Mouse (Mus musculus): ENCODE data around the gene Cwf19l1. TPM values are rescaled to one million over a fixed set of nuclear protein-coding genes. Genes with fewer than 3 reads are reported as not detected.

Cwf19l1 gene
- polyA plus RNA-seq, 2 experiments: 8.8 to 12.9 TPM

DNA sequence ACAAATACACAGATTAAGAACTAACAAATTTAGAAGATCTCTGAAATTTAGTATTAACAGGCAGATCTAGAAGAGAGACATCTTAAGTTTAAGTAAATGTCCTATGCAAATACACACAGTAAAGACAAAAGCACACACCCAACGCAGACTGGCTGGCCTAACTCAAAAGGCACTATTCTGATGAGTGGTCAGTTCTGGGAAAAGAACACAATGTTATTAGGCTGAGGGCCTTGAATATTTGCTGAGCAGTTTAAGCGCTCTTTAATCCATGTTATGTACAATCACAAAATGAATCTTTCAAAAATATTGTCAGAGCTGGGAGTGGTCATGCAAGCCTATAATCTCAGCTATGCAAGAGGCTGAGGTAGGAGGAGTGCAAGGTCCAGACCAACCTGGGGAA, 70.9 kb downstream of the Cwf19l1 start:
- Histone ChIP-seq H3K9ac (replicated peaks) (no peak overlapping the region), H3K4me2 (ENCODE audit: low read depth) (no peak overlapping the region), H3K36me3 (replicated peaks; ENCODE audit: control insufficient read depth, insufficient read depth, low read depth) (peaks cover 3% of the 10 kb centered on the region), H3K4me1 (replicated peaks; ENCODE audit: control insufficient read depth in 2 of 2, insufficient read depth in 2 of 2, low read length in 1 of 2) (peaks cover 0 to 10% of the 10 kb centered on the region in 2 experiments; a peak in 3 of 4 replicates), H3K4me3 (ENCODE audit: insufficient read depth in 1 of 2, low read depth in 2 of 2, low read length in 2 of 2) (no peak overlapping the region), H3K9me3 (ENCODE audit: control insufficient read depth, low read length) (no peaks in the 10 kb centered on the region), H3K27ac (no peak overlapping the region), H3K27me3 (ENCODE audit: control insufficient read depth, insufficient read depth, low read length) (no peaks in the 10 kb centered on the region)
- ATAC-seq (ENCODE audit: insufficient read depth) (no peak), DNase-seq (ENCODE audit: low read depth in 3 of 3, low spot score in 3 of 3) (no peak)
- 73% methylated on average over 2 of the region's 2 CpGs for WGBS (ENCODE audit: insufficient replicate concordance)
- TF ChIP-seq EP300 (IDR thresholded peaks at IDR 0.05; ENCODE audit: low read depth) (no peak), CTCF (IDR thresholded peaks at IDR 0.05; ENCODE audit: low read depth) (no peak)

DNA sequence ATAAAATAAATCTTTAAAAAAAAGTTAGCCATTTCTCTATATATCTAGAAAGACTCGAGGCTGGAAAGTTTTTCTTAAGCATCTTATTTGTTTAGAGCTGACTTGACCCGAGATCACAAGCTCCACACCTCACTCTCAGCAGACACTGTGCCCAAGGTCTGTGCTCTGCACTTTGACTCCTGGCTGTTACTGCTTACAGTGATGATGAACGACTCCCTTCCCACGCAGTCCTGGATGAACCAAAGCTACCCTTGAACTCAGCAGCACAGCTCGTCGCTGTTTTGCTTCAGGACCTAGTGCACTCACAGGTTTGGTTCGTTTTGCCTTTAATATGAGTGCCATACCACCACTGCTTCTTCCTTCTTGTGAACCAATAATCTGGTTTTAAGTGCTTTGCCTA, 71.9 kb downstream of the Cwf19l1 start:
- ATAC-seq (ENCODE audit: insufficient read depth) (no peak), DNase-seq (ENCODE audit: low read depth in 3 of 3, low spot score in 3 of 3) (no peak)
- TF ChIP-seq EP300 (IDR thresholded peaks at IDR 0.05; ENCODE audit: low read depth) (no peak), CTCF (IDR thresholded peaks at IDR 0.05; ENCODE audit: low read depth) (no peak)
- Histone ChIP-seq H3K4me3 (ENCODE audit: insufficient read depth in 1 of 2, low read depth in 2 of 2, low read length in 2 of 2) (no peak overlapping the region), H3K27me3 (ENCODE audit: control insufficient read depth, insufficient read depth, low read length) (no peaks in the 10 kb centered on the region), H3K9ac (replicated peaks) (no peak overlapping the region), H3K27ac (no peak overlapping the region), H3K9me3 (ENCODE audit: control insufficient read depth, low read length) (no peaks in the 10 kb centered on the region), H3K36me3 (replicated peaks; ENCODE audit: control insufficient read depth, insufficient read depth, low read depth) (peaks cover 3% of the 10 kb centered on the region), H3K4me2 (ENCODE audit: low read depth) (no peak overlapping the region), H3K4me1 (replicated peaks; ENCODE audit: control insufficient read depth in 2 of 2, insufficient read depth in 2 of 2, low read length in 1 of 2) (peaks cover 0 to 10% of the 10 kb centered on the region in 2 experiments; a peak in 3 of 4 replicates)
- WGBS (ENCODE audit: insufficient replicate concordance): 72% methylated on average over 7 of the region's 7 CpGs

DNA sequence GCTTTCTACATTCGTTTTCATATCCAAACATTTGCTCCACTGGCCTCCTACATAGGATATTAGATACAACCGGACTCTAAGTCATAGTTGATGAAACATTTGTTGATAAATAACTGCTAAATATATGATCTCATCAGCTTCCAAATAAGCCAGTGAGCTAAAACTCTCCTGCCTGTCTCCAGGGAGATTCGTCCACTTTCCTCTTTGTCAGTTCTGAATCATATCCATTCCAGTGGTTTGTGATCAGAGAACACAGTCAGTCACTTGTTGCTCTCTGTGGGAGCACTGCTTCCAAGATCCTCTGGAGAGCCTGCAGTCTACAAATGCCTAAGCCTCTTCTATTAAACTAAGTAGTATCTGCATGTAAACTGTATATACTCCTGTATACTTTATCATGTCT, 75.5 kb downstream of the Cwf19l1 start:
- Histone ChIP-seq H3K9me3 (ENCODE audit: control insufficient read depth, low read length) (no peaks in the 10 kb centered on the region), H3K4me2 (ENCODE audit: low read depth) (no peak overlapping the region), H3K36me3 (replicated peaks; ENCODE audit: control insufficient read depth, insufficient read depth, low read depth) (peaks cover 6% of the 10 kb centered on the region), H3K9ac (replicated peaks) (no peak overlapping the region), H3K4me3 (ENCODE audit: insufficient read depth in 1 of 2, low read depth in 2 of 2, low read length in 2 of 2) (no peak overlapping the region), H3K27ac (no peak overlapping the region), H3K27me3 (ENCODE audit: control insufficient read depth, insufficient read depth, low read length) (no peaks in the 10 kb centered on the region), H3K4me1 (replicated peaks; ENCODE audit: control insufficient read depth in 2 of 2, insufficient read depth in 2 of 2, low read length in 1 of 2) (no peaks in the 10 kb centered on the region; a peak in 1 of 4 replicates)
- DNase-seq (ENCODE audit: low read depth in 3 of 3, low spot score in 3 of 3): no peak
- WGBS (ENCODE audit: insufficient replicate concordance): 61% methylated on average over 3 of the region's 3 CpGs
- TF ChIP-seq EP300 (IDR thresholded peaks at IDR 0.05; ENCODE audit: low read depth) (no peak), CTCF (IDR thresholded peaks at IDR 0.05; ENCODE audit: low read depth) (no peak)
- no peak for ATAC-seq (ENCODE audit: insufficient read depth)

Other genes with a start within 250 kb of the Cwf19l1 start
- 2.1 and 2.2 TPM in 2 replicates for gene Dnmbp, start 195.7 kb downstream of the Cwf19l1 start, polyA plus RNA-seq (2012; rRNA removed)
- 1.3 and 1.5 TPM in 2 replicates for gene Dnmbp, start 195.7 kb downstream of the Cwf19l1 start, polyA plus RNA-seq (2014; fragmentation: Nextera tagmentation; extraction: Ambion mirVana)
- 49.5 and 50.9 TPM in 2 replicates for gene Cpn1, start 149.3 kb downstream of the Cwf19l1 start, polyA plus RNA-seq (2012; rRNA removed)
- gene Cpn1, start 149.3 kb downstream of the Cwf19l1 start, polyA plus RNA-seq (2014; fragmentation: Nextera tagmentation; extraction: Ambion mirVana): 43.9 and 50.1 TPM in 2 replicates
- 9.9 and 10.5 TPM in 2 replicates for gene Cyp2c23, start 106.7 kb downstream of the Cwf19l1 start, polyA plus RNA-seq (2012; rRNA removed)
- gene Cyp2c23, start 106.7 kb downstream of the Cwf19l1 start, polyA plus RNA-seq (2014; fragmentation: Nextera tagmentation; extraction: Ambion mirVana): 20.7 and 23.4 TPM in 2 replicates
- 7.1 and 11.4 TPM in 2 replicates for gene Erlin1, start 66.1 kb downstream of the Cwf19l1 start, polyA plus RNA-seq (2012; rRNA removed)
- 13.0 and 13.4 TPM in 2 replicates for gene Erlin1, start 66.1 kb downstream of the Cwf19l1 start, polyA plus RNA-seq (2014; fragmentation: Nextera tagmentation; extraction: Ambion mirVana)
- gene Chuk, start 28.4 kb downstream of the Cwf19l1 start, polyA plus RNA-seq (2012; rRNA removed): 14.8 and 20.7 TPM in 2 replicates
- 20.5 and 21.0 TPM in 2 replicates for gene Chuk, start 28.4 kb downstream of the Cwf19l1 start, polyA plus RNA-seq (2014; fragmentation: Nextera tagmentation; extraction: Ambion mirVana)
- 18.4 and 28.1 TPM in 2 replicates for gene Bloc1s2, start 10.6 kb upstream of the Cwf19l1 start, polyA plus RNA-seq (2012; rRNA removed)
- 44.5 and 45.0 TPM in 2 replicates for gene Bloc1s2, start 10.6 kb upstream of the Cwf19l1 start, polyA plus RNA-seq (2014; fragmentation: Nextera tagmentation; extraction: Ambion mirVana)
- gene Pkd2l1, start 56.6 kb upstream of the Cwf19l1 start, polyA plus RNA-seq (2012; rRNA removed): not detected in 2 replicates
- gene Pkd2l1, start 56.6 kb upstream of the Cwf19l1 start, polyA plus RNA-seq (2014; fragmentation: Nextera tagmentation; extraction: Ambion mirVana): not detected in 2 replicates
- not detected in 2 replicates for gene Scd3, start 67.4 kb upstream of the Cwf19l1 start, polyA plus RNA-seq (2012; rRNA removed)
- gene Scd3, start 67.4 kb upstream of the Cwf19l1 start, polyA plus RNA-seq (2014; fragmentation: Nextera tagmentation; extraction: Ambion mirVana): not detected in 2 replicates
- gene Scd2, start 157.8 kb upstream of the Cwf19l1 start, polyA plus RNA-seq (2012; rRNA removed): 84.0 and 116 TPM in 2 replicates
- gene Scd2, start 157.8 kb upstream of the Cwf19l1 start, polyA plus RNA-seq (2014; fragmentation: Nextera tagmentation; extraction: Ambion mirVana): 80.4 and 95.4 TPM in 2 replicates
- 0.04 and 0.08 TPM in 2 replicates for gene Scd4, start 197.2 kb upstream of the Cwf19l1 start, polyA plus RNA-seq (2012; rRNA removed)
- 0.09 TPM in 1 of 2 replicates, not detected in the other for gene Scd4, start 197.2 kb upstream of the Cwf19l1 start, polyA plus RNA-seq (2014; fragmentation: Nextera tagmentation; extraction: Ambion mirVana)